Mouse (Mus musculus): Measurements from ENCODE around the gene Vdr. TPM values are rescaled to one million over a fixed set of nuclear protein-coding genes. Genes with fewer than 3 reads are reported as not detected.
"Not testable (repeated sequence)": the region's sequence is repeated elsewhere in the genome, so short reads cannot be mapped to it uniquely, and the experiment has no call there.

Vdr gene
- polyA plus RNA-seq, 1 experiment from 2014 or later, result 47.9 TPM

GRCm38 (mm10) chr15:97871055-97872030 lies 39.1 kb downstream of the Vdr start:
- no peak for TF ChIP-seq CTCF (IDR thresholded peaks at IDR 0.05)
- in situ Hi-C loops (cut with MboI; ENCODE audit: low pct_unique_long_range_greater_than_20kb), result loop anchor here (25.0 kb wide), 1 partner anchor 291 kb away; the partner anchor contains the start of genes Asb8 and Ccdc184
- no peaks in the 10 kb centered on the region for H3K27me3 ChIP-seq
- DNase-seq (ENCODE audit: low read depth, low spot score) (no peak), ATAC-seq (no peak)
- CTCF ChIA-PET, result interaction anchor here (0.6 to 2.8 kb wide), 6 partner anchors 14 to 93 kb away, joined by 3 to 12 read pairs (median 4); partner anchors contain the start of gene Tmem106c
- POLR2A ChIA-PET, result interaction anchor here (0.6 to 1.1 kb wide), 4 partner anchors 33 to 296 kb away, joined by 3 read pairs; no protein-coding TSS in a partner anchor

DNA sequence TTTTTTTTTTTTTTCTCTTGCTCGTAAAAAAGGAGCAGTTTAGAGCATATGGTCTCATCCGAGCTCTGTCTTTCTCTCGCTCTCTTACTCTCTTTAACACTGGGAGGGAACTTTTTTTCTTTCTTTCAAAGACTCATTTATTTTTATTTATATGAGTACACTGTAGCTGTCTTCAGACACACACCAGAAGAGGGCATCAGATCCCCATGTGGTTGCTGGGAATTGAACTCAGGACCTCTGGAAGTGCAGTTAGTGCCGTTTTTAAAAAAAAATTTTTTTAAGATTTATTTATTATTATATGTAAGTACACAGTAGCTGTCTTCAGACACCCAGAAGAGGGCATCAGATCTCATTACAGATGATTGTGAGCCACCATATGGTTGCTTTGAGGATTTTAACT lies 40.3 kb downstream of the Vdr start:
- DNase-seq (ENCODE audit: low read depth, low spot score); H3K27me3 ChIP-seq; ATAC-seq: not testable (repeated sequence)
- ChIA-PET POLR2A (interaction anchor here (0.9 kb wide), 1 partner anchor 27 kb away, joined by 8 read pairs; no protein-coding TSS in a partner anchor), CTCF (interaction anchor here (0.7 to 2.8 kb wide), 4 partner anchors 20 to 94 kb away, joined by 3 to 12 read pairs (median 5); partner anchors contain the start of gene Tmem106c)
- in situ Hi-C loops (cut with MboI; ENCODE audit: low pct_unique_long_range_greater_than_20kb), result loop anchor here (25.0 kb wide), 1 partner anchor 292 kb away; the partner anchor contains the start of genes Asb8 and Ccdc184

DNA sequence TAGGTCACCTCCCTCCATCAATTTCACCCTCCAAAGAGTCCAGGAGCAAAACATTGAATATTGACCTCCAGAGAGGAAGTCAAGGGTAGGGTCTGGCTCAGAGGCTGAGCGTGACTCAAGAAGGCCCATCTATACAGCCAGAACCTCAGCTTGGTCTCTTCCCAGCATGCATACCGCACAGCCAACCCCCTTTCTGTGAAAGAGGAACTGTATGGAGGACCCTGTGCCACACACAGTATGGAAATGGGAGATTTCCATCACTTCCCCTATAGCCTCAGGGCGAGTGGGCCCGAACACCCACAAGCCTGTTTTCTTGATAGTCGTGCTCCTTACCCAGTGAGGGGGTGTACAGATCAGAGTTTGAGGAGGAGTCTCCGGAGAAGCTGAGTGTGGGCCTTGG lies 41.4 kb downstream of the Vdr start:
- in situ Hi-C loops (cut with MboI; ENCODE audit: low pct_unique_long_range_greater_than_20kb), result loop anchor here (10.0 to 25.0 kb wide), 2 partner anchors 186 to 293 kb away; partner anchors contain the start of genes Asb8 and Ccdc184
- no peak for ATAC-seq
- POLR2A ChIA-PET, result no interaction called here
- H3K27me3 ChIP-seq, result no peaks in the 10 kb centered on the region
- no peak for TF ChIP-seq CTCF (IDR thresholded peaks at IDR 0.05)
- no peak for DNase-seq (ENCODE audit: low read depth, low spot score)
- CTCF ChIA-PET, result interaction anchor here (2.4 kb wide), 1 partner anchor 83 kb away, joined by 7 read pairs; no protein-coding TSS in a partner anchor

GRCm38 (mm10) chr15:97865988-97866387 lies 44.4 kb downstream of the Vdr start:
- in situ Hi-C loops (cut with MboI; ENCODE audit: low pct_unique_long_range_greater_than_20kb), result loop anchor here (10.0 to 25.0 kb wide), 2 partner anchors 189 to 296 kb away; partner anchors contain the start of genes Asb8 and Ccdc184
- ATAC-seq, result no peak
- no peak for DNase-seq (ENCODE audit: low read depth, low spot score)
- no peaks in the 10 kb centered on the region for H3K27me3 ChIP-seq
- POLR2A ChIA-PET, result interaction anchor here (1.4 kb wide), 1 partner anchor 86 kb away, joined by 4 read pairs; no protein-coding TSS in a partner anchor
- CTCF ChIA-PET, result interaction anchor here (1.1 kb wide), 1 partner anchor 39 kb away, joined by 3 read pairs; no protein-coding TSS in a partner anchor
- TF ChIP-seq CTCF (IDR thresholded peaks at IDR 0.05), result no peak

DNA sequence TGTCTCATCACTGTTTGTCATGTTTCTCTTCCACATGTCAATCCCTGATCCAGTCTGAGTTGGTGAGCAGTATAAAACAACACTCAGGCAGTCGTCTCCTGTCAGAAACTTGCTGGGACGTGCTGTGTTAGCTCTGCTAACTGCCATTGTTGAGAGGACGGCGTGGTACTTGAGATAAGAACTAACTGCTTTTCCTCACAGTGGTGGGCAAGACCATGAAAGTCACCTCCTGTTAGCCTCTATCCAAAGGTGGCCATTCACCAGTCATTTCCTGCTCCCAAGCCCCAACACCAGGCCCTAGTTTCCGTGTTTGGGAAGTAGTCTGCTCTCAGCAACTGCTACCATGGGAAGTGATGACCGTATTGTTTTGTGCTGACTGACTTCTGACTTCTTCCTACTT lies 45.3 kb downstream of the Vdr start:
- DNase-seq (ENCODE audit: low read depth, low spot score) (no peak), ATAC-seq (no peak)
- in situ Hi-C loops (cut with MboI; ENCODE audit: low pct_unique_long_range_greater_than_20kb), result loop anchor here (10.0 to 25.0 kb wide), 2 partner anchors 190 to 297 kb away; partner anchors contain the start of genes Asb8 and Ccdc184
- POLR2A ChIA-PET, result interaction anchor here (1.4 kb wide), 1 partner anchor 87 kb away, joined by 4 read pairs; no protein-coding TSS in a partner anchor
- no peak for TF ChIP-seq CTCF (IDR thresholded peaks at IDR 0.05)
- H3K27me3 ChIP-seq, result no peaks in the 10 kb centered on the region
- CTCF ChIA-PET, result no interaction called here

GRCm38 (mm10) chr15:97864361-97865045 lies 45.9 kb downstream of the Vdr start:
- ATAC-seq (no peak), DNase-seq (ENCODE audit: low read depth, low spot score) (no peak)
- ChIA-PET POLR2A (no interaction called here), CTCF (no interaction called here)
- in situ Hi-C loops (cut with MboI; ENCODE audit: low pct_unique_long_range_greater_than_20kb), result loop anchor here (10.0 to 25.0 kb wide), 2 partner anchors 190 to 298 kb away; partner anchors contain the start of genes Asb8 and Ccdc184
- TF ChIP-seq CTCF (IDR thresholded peaks at IDR 0.05), result no peak
- H3K27me3 ChIP-seq, result no peaks in the 10 kb centered on the region

DNA sequence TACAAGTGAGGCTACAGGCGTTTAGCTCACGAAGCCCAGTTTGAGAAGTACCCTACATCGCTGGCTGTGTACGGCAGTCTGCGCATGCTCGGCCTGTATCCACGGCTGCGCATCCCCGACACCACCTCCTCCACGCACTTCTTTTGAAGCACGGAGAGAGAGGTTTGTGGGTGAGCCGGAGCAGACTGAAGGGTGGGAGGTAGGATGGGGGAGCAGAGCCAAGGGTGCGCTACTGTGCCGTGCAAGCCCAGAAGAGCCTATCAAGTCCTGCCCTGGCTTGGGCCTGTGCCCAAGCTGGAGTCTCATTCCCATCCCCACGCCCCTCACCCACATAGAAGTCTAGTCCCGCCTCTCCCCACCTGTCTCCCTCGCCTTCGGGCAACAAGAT lies 46.9 kb downstream of the Vdr start:
- no peaks in the 10 kb centered on the region for H3K27me3 ChIP-seq
- CTCF ChIA-PET, result no interaction called here
- POLR2A ChIA-PET, result no interaction called here
- no peak for TF ChIP-seq CTCF (IDR thresholded peaks at IDR 0.05)
- ATAC-seq, result no peak
- in situ Hi-C loops (cut with MboI; ENCODE audit: low pct_unique_long_range_greater_than_20kb), result loop anchor here (10.0 to 25.0 kb wide), 2 partner anchors 191 to 299 kb away; partner anchors contain the start of genes Asb8 and Ccdc184
- no peak for DNase-seq (ENCODE audit: low read depth, low spot score)

- TF ChIP-seq CTCF (IDR thresholded peaks at IDR 0.05), result no peak
- POLR2A ChIA-PET, result interaction anchor here (0.9 kb wide), 1 partner anchor 53 kb away, joined by 3 read pairs; no protein-coding TSS in a partner anchor
- no peak for ATAC-seq
- in situ Hi-C loops (cut with MboI; ENCODE audit: low pct_unique_long_range_greater_than_20kb), result loop anchor here (10.0 to 25.0 kb wide), 2 partner anchors 192 to 299 kb away; partner anchors contain the start of genes Asb8 and Ccdc184
- H3K27me3 ChIP-seq, result no peaks in the 10 kb centered on the region
- CTCF ChIA-PET, result no interaction called here
- DNase-seq (ENCODE audit: low read depth, low spot score), result no peak
Observed at GRCm38 (mm10) chr15:97862881-97863493, 47.4 kb downstream of the Vdr start.

DNA sequence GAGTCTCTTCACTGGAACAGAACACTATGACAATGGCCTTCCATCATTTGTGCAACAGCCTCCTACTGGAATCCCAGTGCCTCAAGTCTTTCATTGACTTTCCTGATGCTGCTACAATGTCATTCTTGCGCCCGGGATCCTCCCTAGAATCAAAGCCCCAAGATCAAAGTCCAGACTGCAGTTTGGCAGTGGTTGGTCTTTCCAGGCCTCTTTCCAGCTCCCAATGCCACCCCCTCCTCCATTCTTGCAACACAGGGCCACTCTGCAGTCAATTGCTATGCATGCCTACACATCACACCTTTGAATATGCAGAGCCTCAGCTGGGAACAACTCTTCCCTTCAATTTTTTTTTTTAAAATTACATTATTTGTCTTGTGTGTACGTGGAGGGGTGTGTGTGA lies 50.1 kb downstream of the Vdr start:
- no peak for TF ChIP-seq CTCF (IDR thresholded peaks at IDR 0.05)
- ChIA-PET CTCF (interaction anchor here (1.4 to 3.0 kb wide), 2 partner anchors 10 to 103 kb away, joined by 5 to 8 read pairs; partner anchors contain the start of gene Tmem106c), POLR2A (interaction anchor here (0.6 kb wide), 1 partner anchor 35 kb away, joined by 3 read pairs; no protein-coding TSS in a partner anchor)
- ATAC-seq (no peak), DNase-seq (ENCODE audit: low read depth, low spot score) (no peak)
- H3K27me3 ChIP-seq, result no peaks in the 10 kb centered on the region
- in situ Hi-C loops (cut with MboI; ENCODE audit: low pct_unique_long_range_greater_than_20kb), result loop anchor here (10.0 to 25.0 kb wide), 2 partner anchors 194 to 302 kb away; partner anchors contain the start of genes Asb8 and Ccdc184
